Mouse (Mus musculus) spleen, postnatal 0 days (tissue): ENCODE measurements around the gene Gm11992. TPM values are rescaled to one million over a fixed set of nuclear protein-coding genes. Genes with fewer than 3 reads are reported as not detected.

Source experiments
- polyA plus RNA-seq: library from polyadenylated mRNA; unstranded; fragments of >200 nt; fragmentation: Nextera tagmentation; extraction: Ambion mirVana; gene quantifications from 2 replicates; pipeline ENCODE4 v1.2.1, GENCODE M21; 2015

The Gm11992 gene
- polyA plus RNA-seq: 0.27 and 0.29 TPM in 2 replicates

GRCm38 (mm10) chr11:9048011-9048702 lies at the start of gene Gm11992:
Gm11992 (plus strand) TSS chr11:9048594.

GRCm38 (mm10) chr11:9010853-9011339 lies 37.5 kb upstream of the Gm11992 start, which contains the start of gene Hus1:
Hus1 (minus strand) TSS chr11:9011191.

GRCm38 (mm10) chr11:9048703-9049060 lies 288 bp downstream of the Gm11992 start, which contains the start of gene Sun3:
Sun3 (minus strand) TSS chr11:9048991.

GRCm38 (mm10) chr11:9118050-9118420 lies 69.6 kb downstream of the Gm11992 start, which contains the start of gene Upp1:
Upp1 (plus strand) TSS chr11:9118103.

Other genes starting within 250 kb of the Gm11992 start
- 0.12 and 0.21 TPM in 2 replicates for gene Pkd1l1, start 75.3 kb upstream of the Gm11992 start, polyA plus RNA-seq
- gene Hus1, start 37.4 kb upstream of the Gm11992 start, polyA plus RNA-seq: 8.5 and 9.2 TPM in 2 replicates
- gene Sun3, start 397 bp downstream of the Gm11992 start, polyA plus RNA-seq: not detected in 2 replicates
- gene Upp1, start 69.5 kb downstream of the Gm11992 start, polyA plus RNA-seq: 6.5 and 7.7 TPM in 2 replicates
- gene Abca13, start 143.3 kb downstream of the Gm11992 start, polyA plus RNA-seq: 0.84 and 1.5 TPM in 2 replicates